Mouse (Mus musculus) stomach, embryonic 14.5 days (tissue): ENCODE measurements around the gene Glb1l. TPM values are rescaled to one million over a fixed set of nuclear protein-coding genes. Genes with fewer than 3 reads are reported as not detected.

ENCODE experiments used
- ATAC-seq: fragments of 200-750 bp; cut with Nextera tagmentation; 2 replicates; pipeline ENCODE4 v1.8.0; 2017; ENCODE audit warnings: low read depth, moderate TSS enrichment; ENCODE audit not compliant: insufficient number of reproducible peaks, insufficient read depth, low FRiP score
- H3K27ac ChIP-seq: fragments of 300-500 bp; sonication (generic); 2 replicates; pipeline ENCODE4 v1.5.1; 2014; ENCODE audit warnings: mild to moderate bottlenecking, low read length, moderate library complexity, mixed read lengths
- H3K27me3 ChIP-seq: fragments of 300-500 bp; sonication (generic); 2 replicates; pipeline ENCODE4 v1.6.1; 2014; ENCODE audit warnings: low read length, control low read depth, mixed read lengths; ENCODE audit not compliant: control insufficient read depth, insufficient read depth
- H3K36me3 ChIP-seq: fragments of 300-500 bp; sonication (generic); 2 replicates; pipeline ENCODE4 v1.6.1; 2014; ENCODE audit warnings: mild to moderate bottlenecking, control low read depth, low read length, moderate library complexity, mixed read lengths; ENCODE audit not compliant: control insufficient read depth, insufficient read depth
- H3K4me1 ChIP-seq: fragments of 300-500 bp; sonication (generic); 2 replicates; pipeline ENCODE4 v1.6.1; 2014; ENCODE audit warnings: low read length, control low read depth, mixed read lengths; ENCODE audit not compliant: control insufficient read depth, insufficient read depth
- H3K4me2 ChIP-seq: fragments of 300-500 bp; sonication (generic); replicated peaks from 2 replicates; pipeline ENCODE4 v1.6.1; 2014; ENCODE audit warnings: low read depth, low read length, control low read depth
- H3K4me3 ChIP-seq: fragments of 300-500 bp; sonication (generic); 2 replicates; pipeline ENCODE4 v1.5.1; 2014; ENCODE audit warnings: low read depth, low read length, control low read depth
- H3K9ac ChIP-seq: fragments of 300-500 bp; sonication (generic); replicated peaks from 2 replicates; pipeline ENCODE4 v1.6.1; 2014; ENCODE audit warnings: low read depth, mild to moderate bottlenecking, control low read depth, low read length, moderate library complexity, mixed read lengths
- H3K9me3 ChIP-seq: fragments of 300-500 bp; sonication (generic); 2 replicates; pipeline ENCODE4 v1.6.1; 2016; ENCODE audit warnings: low read depth, low read length, control low read depth; ENCODE audit not compliant: control insufficient read depth
- WGBS: fragments of 180-500 bp; shearing (Covaris S2); extraction: QIAGEN DNeasy Blood & Tissue Kit; methylation state at CpG from one replicate; pipeline ENCODE4 v1.1.7; 2014; 5-methylcytosine and 5-hydroxymethylcytosine counted together
- polyA plus RNA-seq: library from polyadenylated mRNA; unstranded; fragments of >200 nt; fragmentation: Nextera tagmentation; extraction: Ambion mirVana; gene quantifications from 2 replicates; pipeline ENCODE4 v1.2.1, GENCODE M21; 2014

The Glb1l gene
- polyA plus RNA-seq, 1 experiment from 2014 or later, result 22.4 TPM

GRCm38 (mm10) chr1:75226138-75226537 lies 15.5 kb upstream of the Glb1l start:
- H3K27me3 ChIP-seq, result no peaks in the 10 kb centered on the region
- H3K27ac ChIP-seq, result no peak overlapping the region
- H3K4me3 ChIP-seq, result no peak overlapping the region
- WGBS, result 55% methylated on average over 2 of the region's 2 CpGs
- no peak overlapping the region for H3K4me2 ChIP-seq
- no peak for ATAC-seq
- no peak overlapping the region for H3K9ac ChIP-seq
- H3K4me1 ChIP-seq, result no peaks in the 10 kb centered on the region
- H3K9me3 ChIP-seq, result no peaks in the 10 kb centered on the region
- H3K36me3 ChIP-seq, result no peaks in the 10 kb centered on the region

GRCm38 (mm10) chr1:75225473-75225872 lies 14.9 kb upstream of the Glb1l start:
- no peak overlapping the region for H3K4me2 ChIP-seq
- no peaks in the 10 kb centered on the region for H3K36me3 ChIP-seq
- H3K27me3 ChIP-seq, result peaks cover 6% of the 10 kb centered on the region; the same call in 1 of the 2 replicates
- H3K9ac ChIP-seq, result no peak overlapping the region
- 67% methylated on average over 3 of the region's 3 CpGs for WGBS
- H3K4me3 ChIP-seq, result no peak overlapping the region
- ATAC-seq, result no peak
- H3K27ac ChIP-seq, result no peak overlapping the region
- H3K9me3 ChIP-seq, result no peaks in the 10 kb centered on the region
- no peaks in the 10 kb centered on the region for H3K4me1 ChIP-seq

DNA sequence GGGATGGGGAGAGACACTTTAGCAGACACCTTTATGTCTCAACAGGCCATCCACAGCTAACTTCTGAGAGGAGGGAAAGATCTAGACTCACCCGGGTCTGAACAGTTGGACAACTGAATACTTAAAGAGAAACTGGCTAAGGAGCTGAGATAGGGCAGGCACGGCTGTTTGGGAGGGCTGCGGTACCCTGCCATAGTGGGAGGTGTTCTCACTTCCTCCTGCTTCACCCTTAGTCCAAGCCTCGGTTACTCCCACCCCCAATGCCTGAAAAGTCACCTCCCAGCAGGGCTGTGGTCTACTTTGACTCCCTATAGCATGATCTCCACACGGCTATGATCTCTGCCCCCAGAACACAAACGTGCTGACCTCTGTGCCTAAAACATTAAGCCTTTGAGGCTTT lies 12.9 kb upstream of the Glb1l start:
- H3K27me3 ChIP-seq, result peaks cover 10% of the 10 kb centered on the region
- ATAC-seq, result no peak
- H3K4me3 ChIP-seq, result no peak overlapping the region
- H3K27ac ChIP-seq, result no peak overlapping the region
- H3K9me3 ChIP-seq, result no peaks in the 10 kb centered on the region
- WGBS, result 63% methylated on average over 6 of the region's 6 CpGs
- peaks cover 8% of the 10 kb centered on the region; the same call in 1 of the 2 replicates for H3K4me1 ChIP-seq
- no peak overlapping the region for H3K9ac ChIP-seq
- no peak overlapping the region for H3K4me2 ChIP-seq
- no peaks in the 10 kb centered on the region for H3K36me3 ChIP-seq

- Histone ChIP-seq H3K4me3 (no peak overlapping the region), H3K9ac (no peak overlapping the region), H3K27ac (no peak overlapping the region), H3K36me3 (no peaks in the 10 kb centered on the region), H3K4me1 (peaks cover 9% of the 10 kb centered on the region; the same call in 1 of the 2 replicates), H3K9me3 (no peaks in the 10 kb centered on the region), H3K4me2 (no peak overlapping the region), H3K27me3 (peaks cover 10% of the 10 kb centered on the region)
- 77% methylated on average over 6 of the region's 6 CpGs for WGBS
- ATAC-seq, result no peak
Observed at GRCm38 (mm10) chr1:75222926-75223325, 12.3 kb upstream of the Glb1l start.

- 83% methylated on average over 3 of the region's 3 CpGs for WGBS
Observed at GRCm38 (mm10) chr1:75221538-75221937, 10.9 kb upstream of the Glb1l start.

GRCm38 (mm10) chr1:75219531-75219930 lies 8.9 kb upstream of the Glb1l start, which contains the start of gene Tuba4a:
Gene Tuba4a (minus strand): TSS chr1:75219865.
- peak; percentile 56; the same call in 1 of the 2 replicates for ATAC-seq

More at GRCm38 (mm10) chr1:75221538-75221937, 10.9 kb upstream of the Glb1l start:
- ATAC-seq, result no peak
- no peak overlapping the region for H3K4me3 ChIP-seq
- H3K36me3 ChIP-seq, result no peaks in the 10 kb centered on the region
- no peak overlapping the region for H3K4me2 ChIP-seq
- peaks cover 10% of the 10 kb centered on the region for H3K27me3 ChIP-seq
- H3K9me3 ChIP-seq, result no peaks in the 10 kb centered on the region
- no peak overlapping the region for H3K9ac ChIP-seq
- H3K4me1 ChIP-seq, result peaks cover 9% of the 10 kb centered on the region; the same call in 1 of the 2 replicates
- no peak overlapping the region for H3K27ac ChIP-seq

GRCm38 (mm10) chr1:75219078-75219477 lies 8.5 kb upstream of the Glb1l start:
- Histone ChIP-seq H3K4me3 (peak overlapping the region; percentile 51), H3K4me2 (peak overlapping the region; percentile 98), H3K27ac (no peak overlapping the region; the same call in 1 of the 2 replicates), H3K4me1 (peaks cover 9% of the 10 kb centered on the region; the same call in 1 of the 2 replicates), H3K36me3 (peaks cover 4% of the 10 kb centered on the region; the same call in 1 of the 2 replicates), H3K9me3 (no peaks in the 10 kb centered on the region), H3K27me3 (peaks cover 10% of the 10 kb centered on the region), H3K9ac (peak overlapping the region; percentile 47)
- WGBS, result under 1% methylated on average over 24 of the region's 24 CpGs
- ATAC-seq, result peak; percentile 89

More at GRCm38 (mm10) chr1:75219531-75219930, 8.9 kb upstream of the Glb1l start, which contains the start of gene Tuba4a:
- H3K4me1 ChIP-seq, result peaks cover 9% of the 10 kb centered on the region; the same call in 1 of the 2 replicates
- H3K27ac ChIP-seq, result no peak within 1 kb of the TSS; the same call in 1 of the 2 replicates
- peak within 1 kb of the TSS; percentile 98 for H3K4me2 ChIP-seq
- under 1% methylated on average over 34 of the region's 34 CpGs for whole genome bisulfite sequencing
- H3K9ac ChIP-seq, result peak within 1 kb of the TSS; percentile 47
- peaks cover 10% of the 10 kb centered on the region for H3K27me3 ChIP-seq
- H3K4me3 ChIP-seq, result peak within 1 kb of the TSS; percentile 51
- peaks cover 3% of the 10 kb centered on the region; the same call in 1 of the 2 replicates for H3K36me3 ChIP-seq
- H3K9me3 ChIP-seq, result no peaks in the 10 kb centered on the region

- 1% methylated on average over 38 of the region's 38 CpGs for WGBS
- peak overlapping the region; percentile 51 for H3K4me3 ChIP-seq
- H3K27me3 ChIP-seq, result peaks cover 10% of the 10 kb centered on the region
- ATAC-seq, result peak; percentile 24
- peaks cover 9% of the 10 kb centered on the region; the same call in 1 of the 2 replicates for H3K4me1 ChIP-seq
- H3K4me2 ChIP-seq, result peak overlapping the region; percentile 98
- H3K9me3 ChIP-seq, result no peaks in the 10 kb centered on the region
- H3K9ac ChIP-seq, result peak overlapping the region; percentile 47
- peak overlapping the region; percentile 44; the same call in 1 of the 2 replicates for H3K27ac ChIP-seq
- H3K36me3 ChIP-seq, result peaks cover 10% of the 10 kb centered on the region; the same call in 1 of the 2 replicates
Observed at GRCm38 (mm10) chr1:75218227-75219001, 7.8 kb upstream of the Glb1l start.
